Mouse (Mus musculus) lung, embryonic 14.5 days (tissue): ENCODE results near the gene Klhl2. TPM values are rescaled to one million over a fixed set of nuclear protein-coding genes. Genes with fewer than 3 reads are reported as not detected.

Source experiments
- ATAC-seq: fragments of 200-750 bp; cut with Nextera tagmentation; 2 replicates; pipeline ENCODE4 v1.8.0; 2017; ENCODE audit warnings: mild to moderate bottlenecking, moderate TSS enrichment, moderate library complexity; ENCODE audit not compliant: insufficient read depth
- DNase-seq: peaks from one replicate; pipeline ENCODE4 v3.0.0-alpha.2; 2015
- H3K27ac ChIP-seq: fragments of 300-500 bp; sonication (generic); 2 replicates; pipeline ENCODE4 v1.5.1; 2014; ENCODE audit warnings: low read depth, mild to moderate bottlenecking, moderate library complexity
- H3K27me3 ChIP-seq: fragments of 300-500 bp; sonication (generic); 2 replicates; pipeline ENCODE4 v1.6.1; 2014; ENCODE audit warnings: low read length, control low read depth; ENCODE audit not compliant: insufficient read depth
- H3K36me3 ChIP-seq: fragments of 300-500 bp; sonication (generic); 2 replicates; pipeline ENCODE4 v1.6.1; 2014; ENCODE audit warnings: control low read depth; ENCODE audit not compliant: insufficient read depth
- H3K4me1 ChIP-seq: fragments of 300-500 bp; sonication (generic); 2 replicates; pipeline ENCODE4 v1.6.1; 2014; ENCODE audit warnings: antibody characterized with exemption, control low read depth; ENCODE audit not compliant: insufficient read depth
- H3K4me2 ChIP-seq: fragments of 300-500 bp; sonication (generic); 2 replicates; pipeline ENCODE4 v1.6.1; 2014; ENCODE audit warnings: mild to moderate bottlenecking
- H3K4me3 ChIP-seq: fragments of 300-500 bp; sonication (generic); 2 replicates; pipeline ENCODE4 v1.5.1; 2014; ENCODE audit warnings: low read depth, low read length
- H3K9ac ChIP-seq: fragments of 300-500 bp; sonication (generic); 2 replicates; pipeline ENCODE4 v1.6.1; 2014
- H3K9me3 ChIP-seq: fragments of 300-500 bp; sonication (generic); 2 replicates; pipeline ENCODE4 v1.6.1; 2016; ENCODE audit warnings: low read depth, low read length, control low read depth
- CTCF ChIP-seq: IDR thresholded peaks from 2 replicates; pipeline ENCODE4 v1.5.1; 2016; ENCODE audit warnings: antibody characterized with exemption, low read depth
- WGBS: fragments of 180-500 bp; shearing (Covaris S2); extraction: QIAGEN DNeasy Blood & Tissue Kit; methylation state at CpG from one replicate; pipeline ENCODE4 v1.1.7; 2014; 5-methylcytosine and 5-hydroxymethylcytosine counted together
- polyA plus RNA-seq: library from polyadenylated mRNA; unstranded; fragments of >200 nt; fragmentation: Nextera tagmentation; extraction: Ambion mirVana; gene quantifications from 2 replicates; pipeline ENCODE4 v1.2.1, GENCODE M21; 2014

The Klhl2 gene
- polyA plus RNA-seq, 1 experiment from 2014 or later = 16.9 TPM

DNA sequence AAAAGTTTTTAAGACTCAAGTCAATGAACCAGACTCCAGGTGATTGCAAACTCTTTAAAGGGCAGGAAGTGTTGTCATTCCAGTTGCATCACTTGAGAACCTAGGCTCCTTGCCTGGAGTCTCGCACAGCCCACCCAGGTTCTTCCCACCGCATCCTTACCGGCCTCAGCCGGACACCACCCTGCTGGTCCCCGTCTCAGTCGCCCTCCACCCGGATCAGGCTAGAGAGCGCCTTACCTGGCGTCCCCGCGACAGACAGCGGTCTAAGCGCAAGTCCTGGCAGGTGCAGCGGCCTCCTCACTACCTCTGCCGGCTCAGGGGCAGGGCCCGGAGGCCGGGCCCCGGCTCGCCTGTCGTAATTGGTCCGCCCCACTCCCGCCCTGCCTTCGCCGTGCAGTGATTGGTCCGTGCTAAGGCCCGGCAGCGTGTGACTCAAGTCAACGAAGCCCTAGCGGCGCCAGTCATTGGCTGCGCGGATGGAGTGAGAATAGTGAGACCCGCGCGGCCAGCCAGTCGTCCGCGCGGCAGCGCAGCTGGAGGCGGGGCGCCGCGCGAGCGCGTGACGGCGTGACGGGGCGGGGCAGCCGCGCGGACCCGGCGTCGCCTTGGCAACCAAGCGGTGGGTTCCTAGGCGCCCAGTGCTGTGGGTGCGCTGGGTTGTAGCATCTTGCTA is 116.4 kb downstream of the Klhl2 start, which contains the start of gene Msmo1:
TSS of gene Msmo1 (minus strand) at position 522 of the 673 bp plus-strand sequence.
- ATAC-seq = peak; percentile 100
- 0 out of 2 replicates have a peak within 1 kb of the TSS, but pooled peaks have one; percentile 4 for H3K27ac ChIP-seq

GRCm38 (mm10) chr8:64732596-64732995 is 117.2 kb downstream of the Klhl2 start:
- Histone ChIP-seq H3K27me3 (no peaks in the 10 kb centered on the region), H3K4me3 (peak overlapping the region; percentile 61), H3K27ac (no peak overlapping the region), H3K9ac (peak overlapping the region; percentile 59), H3K36me3 (peaks cover 18% of the 10 kb centered on the region), H3K9me3 (no peaks in the 10 kb centered on the region), H3K4me1 (no peaks in the 10 kb centered on the region), H3K4me2 (peak overlapping the region; percentile 82)
- no peak for TF ChIP-seq CTCF
- DNase-seq = no peak
- ATAC-seq = no peak
- 9% methylated on average over 9 of the region's 9 CpGs for WGBS

More for the DNA sequence above, 116.4 kb downstream of the Klhl2 start, which contains the start of gene Msmo1:
- WGBS = 0% methylated on average over 60 of the region's 60 CpGs
- peak within 1 kb of the TSS; percentile 61 for H3K4me3 ChIP-seq
- no peaks in the 10 kb centered on the region for H3K4me1 ChIP-seq
- H3K36me3 ChIP-seq = peaks cover 14% of the 10 kb centered on the region
- TF ChIP-seq CTCF = no peak
- H3K27me3 ChIP-seq = no peaks in the 10 kb centered on the region
- peak; percentile 99 for DNase-seq
- H3K9me3 ChIP-seq = no peaks in the 10 kb centered on the region
- peak within 1 kb of the TSS; percentile 59 for H3K9ac ChIP-seq
- peak within 1 kb of the TSS; percentile 82 for H3K4me2 ChIP-seq

DNA sequence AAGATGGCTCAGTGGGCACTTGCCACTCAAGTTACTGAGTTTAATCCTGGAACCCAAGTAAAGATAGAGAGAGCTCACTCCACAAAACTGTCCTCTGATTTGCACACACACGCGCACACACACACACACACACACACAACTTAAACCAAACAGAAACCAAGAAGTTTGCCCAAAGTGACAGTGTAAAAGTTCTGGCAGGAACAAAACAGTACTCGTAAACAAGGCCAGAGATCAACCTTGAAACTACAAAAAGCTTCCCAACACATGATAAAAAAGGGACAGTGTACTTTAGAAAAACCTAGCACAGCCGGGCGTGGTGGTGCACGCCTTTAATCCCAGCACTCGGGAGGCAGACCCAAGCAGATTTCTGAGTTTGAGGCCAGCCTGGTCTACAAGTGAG is 121.7 kb downstream of the Klhl2 start:
- Histone ChIP-seq H3K4me2 (no peak overlapping the region), H3K9me3 (no peaks in the 10 kb centered on the region), H3K4me3 (no peak overlapping the region), H3K27me3 (no peaks in the 10 kb centered on the region), H3K4me1 (no peaks in the 10 kb centered on the region), H3K9ac (no peak overlapping the region), H3K27ac (no peak overlapping the region), H3K36me3 (peaks cover 50% of the 10 kb centered on the region)
- DNase-seq (no peak), ATAC-seq (no peak)
- no peak for TF ChIP-seq CTCF
- 88% methylated on average over 7 of the region's 7 CpGs for WGBS

- no peak for DNase-seq
- Histone ChIP-seq H3K4me3 (no peak overlapping the region), H3K36me3 (peaks cover 64% of the 10 kb centered on the region), H3K4me2 (no peak overlapping the region), H3K4me1 (no peaks in the 10 kb centered on the region), H3K9ac (no peak overlapping the region), H3K27me3 (no peaks in the 10 kb centered on the region), H3K9me3 (no peaks in the 10 kb centered on the region), H3K27ac (no peak overlapping the region)
- TF ChIP-seq CTCF = no peak
- ATAC-seq = no peak
- WGBS = 82% methylated on average over 4 of the region's 4 CpGs
Measured at GRCm38 (mm10) chr8:64726190-64726695, 123.6 kb downstream of the Klhl2 start.

DNA sequence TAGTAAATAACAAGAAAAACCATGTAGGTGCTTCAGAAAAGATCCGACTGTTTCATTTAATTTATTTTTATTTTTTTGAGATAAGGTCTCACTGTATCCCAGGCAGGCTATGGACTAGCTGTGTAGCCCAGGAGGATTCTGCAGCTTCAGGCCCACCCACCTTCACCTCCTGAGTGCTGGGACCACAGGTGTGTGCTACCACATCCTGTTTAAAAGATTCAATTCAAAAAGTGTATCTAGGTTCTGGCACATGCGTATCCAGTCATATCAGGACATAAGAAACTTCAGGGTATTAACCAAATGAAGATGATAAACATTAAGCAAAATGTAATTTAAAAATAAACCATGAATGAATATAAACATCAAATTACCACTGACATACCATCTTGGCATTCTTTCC is 126.6 kb downstream of the Klhl2 start:
- 80% methylated on average over 2 of the region's 2 CpGs for WGBS
- DNase-seq (no peak), ATAC-seq (no peak)
- H3K4me1 ChIP-seq = no peaks in the 10 kb centered on the region
- no peak overlapping the region for H3K4me2 ChIP-seq
- no peak for TF ChIP-seq CTCF
- no peak overlapping the region for H3K4me3 ChIP-seq
- H3K9ac ChIP-seq = no peak overlapping the region
- H3K27ac ChIP-seq = no peak overlapping the region
- H3K9me3 ChIP-seq = no peaks in the 10 kb centered on the region
- H3K36me3 ChIP-seq = peaks cover 77% of the 10 kb centered on the region
- H3K27me3 ChIP-seq = no peaks in the 10 kb centered on the region

- Histone ChIP-seq H3K4me1 (no peaks in the 10 kb centered on the region), H3K4me3 (no peak overlapping the region), H3K27ac (no peak overlapping the region), H3K9ac (no peak overlapping the region), H3K9me3 (no peaks in the 10 kb centered on the region), H3K27me3 (no peaks in the 10 kb centered on the region), H3K36me3 (peaks cover 50% of the 10 kb centered on the region), H3K4me2 (no peak overlapping the region)
- TF ChIP-seq CTCF = no peak
- WGBS = 82% methylated on average over 7 of the region's 7 CpGs
- ATAC-seq = no peak
- no peak for DNase-seq
Measured at GRCm38 (mm10) chr8:64717868-64718267, 131.9 kb downstream of the Klhl2 start.

- ATAC-seq = no peak
- 90% methylated on average over 7 of the region's 7 CpGs for WGBS
- H3K4me1 ChIP-seq = no peaks in the 10 kb centered on the region
- no peak for TF ChIP-seq CTCF
- no peaks in the 10 kb centered on the region for H3K27me3 ChIP-seq
- no peaks in the 10 kb centered on the region for H3K9me3 ChIP-seq
- no peak overlapping the region for H3K9ac ChIP-seq
- peaks cover 4% of the 10 kb centered on the region; the same call in 1 of the 2 replicates for H3K36me3 ChIP-seq
- no peak overlapping the region for H3K4me3 ChIP-seq
- DNase-seq = no peak
- no peak overlapping the region for H3K27ac ChIP-seq
- H3K4me2 ChIP-seq = no peak overlapping the region
Measured at GRCm38 (mm10) chr8:64712499-64712898, 137.3 kb downstream of the Klhl2 start.
